Mouse (Mus musculus): Measurements from ENCODE around the gene Bcor. TPM values are rescaled to one million over a fixed set of nuclear protein-coding genes. Genes with fewer than 3 reads are reported as not detected.

The Bcor gene
- total RNA-seq, 2 experiments from 2014 or later, result 21.4 to 35.9 TPM

GRCm38 (mm10) chrX:12128165-12129083, 31.7 kb downstream of the Bcor start:
- ATAC-seq (replicated peaks; ENCODE audit: low FRiP score, poor library complexity, severe bottlenecking), result no peak

GRCm38 (mm10) chrX:12127799-12128164, 32.4 kb downstream of the Bcor start:
- no peak for ATAC-seq (replicated peaks; ENCODE audit: low FRiP score, poor library complexity, severe bottlenecking)

GRCm38 (mm10) chrX:12127106-12127670, 33.0 kb downstream of the Bcor start:
- no peak for ATAC-seq (replicated peaks; ENCODE audit: low FRiP score, poor library complexity, severe bottlenecking)

GRCm38 (mm10) chrX:12126408-12127105, 33.6 kb downstream of the Bcor start:
- ATAC-seq (replicated peaks; ENCODE audit: low FRiP score, poor library complexity, severe bottlenecking), result no peak

- no peak for ATAC-seq (replicated peaks; ENCODE audit: low FRiP score, poor library complexity, severe bottlenecking)
These were observed 35.6 kb downstream of the Bcor start for GRCm38 (mm10) chrX:12124571-12124970.

GRCm38 (mm10) chrX:12123687-12124087, 36.5 kb downstream of the Bcor start:
- ATAC-seq (replicated peaks; ENCODE audit: low FRiP score, poor library complexity, severe bottlenecking), result no peak

- ATAC-seq (replicated peaks; ENCODE audit: low FRiP score, poor library complexity, severe bottlenecking), result no peak
These were observed 37.4 kb downstream of the Bcor start for GRCm38 (mm10) chrX:12122594-12123331.

- ATAC-seq (replicated peaks; ENCODE audit: low FRiP score, poor library complexity, severe bottlenecking), result no peak
These were observed 40.7 kb downstream of the Bcor start for GRCm38 (mm10) chrX:12119476-12119875.

- ATAC-seq (replicated peaks; ENCODE audit: low FRiP score, poor library complexity, severe bottlenecking), result no peak
These were observed 44.0 kb downstream of the Bcor start for GRCm38 (mm10) chrX:12116128-12116527.

- ATAC-seq (replicated peaks; ENCODE audit: low FRiP score, poor library complexity, severe bottlenecking), result no peak
These were observed 48.0 kb downstream of the Bcor start for GRCm38 (mm10) chrX:12112166-12112565.

- ATAC-seq (replicated peaks; ENCODE audit: low FRiP score, poor library complexity, severe bottlenecking), result no peak
These were observed 49.6 kb downstream of the Bcor start for GRCm38 (mm10) chrX:12110518-12110917.

GRCm38 (mm10) chrX:12105358-12105757, 54.8 kb downstream of the Bcor start:
- ATAC-seq (replicated peaks; ENCODE audit: low FRiP score, poor library complexity, severe bottlenecking), result no peak

- no peak for ATAC-seq (replicated peaks; ENCODE audit: low FRiP score, poor library complexity, severe bottlenecking)
These were observed 63.2 kb downstream of the Bcor start for GRCm38 (mm10) chrX:12096783-12097526.

- ATAC-seq (replicated peaks; ENCODE audit: low FRiP score, poor library complexity, severe bottlenecking), result no peak
These were observed 66.8 kb downstream of the Bcor start for GRCm38 (mm10) chrX:12093371-12093770.

- ATAC-seq (replicated peaks; ENCODE audit: low FRiP score, poor library complexity, severe bottlenecking), result no peak
These were observed 68.6 kb downstream of the Bcor start for GRCm38 (mm10) chrX:12091431-12092061.

- no peak for ATAC-seq (replicated peaks; ENCODE audit: low FRiP score, poor library complexity, severe bottlenecking)
These were observed 69.2 kb downstream of the Bcor start for GRCm38 (mm10) chrX:12090871-12091404.

GRCm38 (mm10) chrX:12090151-12090870, 69.8 kb downstream of the Bcor start:
- no peak for ATAC-seq (replicated peaks; ENCODE audit: low FRiP score, poor library complexity, severe bottlenecking)
